Mouse (Mus musculus) urinary bladder, postnatal 4 days (tissue): ENCODE measurements around the gene Prkch.

Source experiments
- DNase-seq, 2 experiments: peaks; one replicate each; pipeline ENCODE4 v3.0.0; 2021 to 2022; ENCODE audit warnings: low spot score in 2 of 2

Prkch gene

DNA sequence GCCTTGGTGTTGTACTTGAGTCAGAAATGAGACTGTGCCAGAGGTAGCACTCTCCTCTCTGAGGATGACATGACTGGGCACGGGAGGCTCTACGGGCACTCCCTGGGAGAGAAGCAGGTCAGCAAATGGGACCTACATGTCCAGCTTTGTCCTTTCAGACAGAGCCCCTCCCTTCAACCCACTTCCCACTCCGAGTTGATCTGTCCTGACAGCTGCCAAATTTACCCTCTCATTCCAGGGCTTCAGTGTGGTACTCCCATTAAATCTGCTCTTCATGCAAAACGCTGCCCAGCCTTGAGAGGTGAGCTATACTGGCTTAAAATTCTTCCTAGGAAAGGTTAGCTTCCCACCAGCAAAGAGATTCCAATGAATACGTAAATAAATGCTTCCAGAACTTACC lies 215.1 kb downstream of the Prkch start:
- DNase-seq, result no peak

DNA sequence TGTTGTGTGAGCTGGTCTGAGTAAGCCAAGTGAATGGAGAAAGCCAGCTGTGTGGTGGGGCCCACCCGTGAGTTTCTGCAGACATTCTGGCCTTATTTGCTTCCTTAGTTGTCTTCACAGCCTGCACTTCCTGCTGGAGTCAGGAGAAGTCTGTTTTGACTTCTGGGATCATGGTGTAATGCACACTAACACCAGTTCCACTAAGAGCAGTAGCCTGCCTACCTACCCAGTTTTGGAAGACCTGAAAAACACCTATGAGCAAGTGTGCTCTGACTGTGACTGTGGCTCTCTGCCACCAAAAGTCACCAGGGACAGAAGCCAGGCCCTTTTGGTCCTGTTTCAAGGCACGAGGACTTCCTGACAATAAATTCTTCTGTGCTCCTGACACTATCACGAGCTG lies 216.3 kb downstream of the Prkch start:
- no peak for DNase-seq

DNA sequence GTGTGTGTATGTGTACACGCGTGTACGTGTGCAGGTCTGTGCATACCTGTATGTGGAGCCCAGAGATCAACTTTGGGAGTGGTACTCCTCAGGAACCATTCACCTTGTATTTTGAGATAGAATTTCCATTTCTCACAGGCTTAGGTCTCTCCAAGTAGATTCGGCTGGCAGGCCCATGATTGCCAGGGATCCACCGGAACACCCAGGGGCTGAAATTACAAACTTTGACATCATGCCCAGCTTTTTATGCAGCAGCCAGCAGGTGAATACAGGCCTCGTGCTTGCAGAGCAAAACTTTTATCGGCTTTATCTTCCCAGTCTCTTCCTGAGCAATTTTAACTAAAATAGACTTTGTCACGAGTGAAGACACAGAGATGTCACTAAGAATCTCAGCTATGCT lies 217.2 kb downstream of the Prkch start:
- no peak for DNase-seq

DNA sequence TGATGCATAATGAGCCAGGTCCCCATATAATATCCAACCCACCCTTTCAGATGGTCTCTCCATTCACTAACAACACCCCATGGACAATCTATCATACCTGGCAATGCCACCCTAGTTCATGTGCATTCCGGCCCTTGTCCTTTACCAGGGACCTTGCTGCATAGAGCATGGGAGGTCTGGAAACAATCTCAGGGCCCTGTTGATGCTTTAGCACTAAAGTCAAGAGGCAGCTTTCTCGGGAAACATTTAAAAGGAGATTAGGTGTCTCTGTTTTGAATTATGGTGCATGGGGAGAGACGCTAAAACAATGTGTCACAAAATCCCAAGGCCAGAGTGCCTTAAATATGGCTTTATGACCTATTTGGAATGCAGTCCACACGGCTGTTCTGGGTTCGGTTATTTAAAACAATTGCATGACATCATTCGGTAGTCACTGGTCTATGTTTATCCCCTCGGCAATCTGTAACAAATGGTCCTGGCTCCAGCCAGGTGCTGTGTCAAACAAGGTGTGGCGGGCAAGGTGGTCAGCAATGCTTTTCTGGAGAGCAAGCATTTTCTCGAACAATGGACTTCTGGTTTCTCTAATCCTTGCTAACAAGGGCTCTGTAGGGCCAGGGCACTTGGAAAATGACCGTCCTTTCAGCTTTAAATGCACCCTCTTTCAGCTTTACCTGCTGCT lies 217.9 kb downstream of the Prkch start:
- DNase-seq, result no peak

DNA sequence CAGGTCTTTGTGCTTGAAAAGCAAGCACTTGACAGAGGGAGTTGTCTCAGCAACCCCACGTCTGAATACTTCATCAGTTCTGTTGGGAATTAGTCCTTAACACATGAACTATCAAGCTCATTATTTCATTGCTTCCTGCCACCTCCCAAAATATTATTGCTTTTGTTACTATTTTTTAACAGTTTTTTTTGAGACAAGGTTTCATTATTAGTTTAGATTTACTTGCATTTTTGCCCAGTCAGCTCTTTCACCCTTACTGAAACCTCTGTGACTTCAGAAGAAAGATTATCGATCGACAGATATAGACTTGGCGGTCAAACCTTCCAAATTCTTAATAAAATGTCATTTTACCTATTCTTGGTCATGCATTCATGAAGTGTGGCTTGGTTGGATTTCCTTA lies 219.3 kb downstream of the Prkch start:
- DNase-seq, result no peak

DNA sequence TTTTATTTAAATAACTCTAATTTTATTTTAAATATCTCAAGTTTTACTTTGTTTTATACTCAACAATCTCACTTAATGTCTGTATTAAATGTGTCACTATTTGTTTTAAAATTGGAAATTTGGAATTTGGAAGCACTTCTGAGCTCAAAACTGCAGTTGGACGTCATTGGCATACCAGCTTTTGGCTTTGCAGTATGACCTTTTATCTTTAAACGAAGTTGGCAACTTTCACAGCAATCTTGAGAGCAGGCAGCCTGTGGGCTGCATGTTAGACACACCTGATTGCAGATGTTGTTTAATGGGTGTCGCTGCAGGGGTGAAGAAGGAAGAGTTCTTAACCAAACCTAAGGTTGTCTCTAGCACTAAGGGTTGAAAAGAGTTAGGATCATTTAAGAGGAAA lies 220.9 kb downstream of the Prkch start:
- no peak for DNase-seq

DNA sequence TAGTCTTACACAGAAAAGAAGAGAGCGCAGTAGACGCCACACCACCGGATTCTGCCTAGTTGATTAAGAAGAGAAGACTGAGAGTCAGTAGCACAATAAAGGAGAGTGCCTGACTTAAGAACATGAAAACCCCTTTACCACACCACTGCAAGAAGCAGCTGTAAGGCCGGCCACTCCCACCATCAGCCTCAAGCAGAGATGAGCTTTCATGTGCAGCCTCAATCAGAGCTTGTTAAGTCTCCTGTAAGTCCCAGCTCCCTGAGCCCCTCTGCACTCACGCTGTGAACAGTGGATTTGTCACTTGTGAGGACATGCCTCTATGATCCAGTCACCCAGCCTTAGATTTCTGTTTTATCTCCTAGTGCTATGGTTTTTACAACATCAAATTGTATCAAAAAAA lies 221.4 kb downstream of the Prkch start:
- no peak for DNase-seq

DNA sequence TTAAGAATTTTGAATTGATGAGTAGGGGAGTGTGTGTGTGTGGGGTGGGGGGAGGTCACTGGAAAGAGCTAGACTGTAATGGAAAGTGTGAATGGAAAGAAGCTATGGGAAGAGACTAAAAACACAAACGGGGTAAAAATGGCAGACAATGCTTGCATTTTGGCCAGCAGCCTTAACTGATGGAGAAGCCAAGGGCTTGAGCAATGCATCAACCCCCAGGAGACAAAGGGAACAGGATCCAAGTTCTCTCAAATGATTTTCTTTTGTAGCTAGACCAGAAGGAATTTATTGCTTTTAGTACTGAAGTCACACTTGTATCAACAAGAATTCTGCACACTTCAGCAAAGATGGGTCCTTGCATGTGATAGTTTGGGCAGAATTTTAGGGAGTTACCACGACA lies 222.6 kb downstream of the Prkch start:
- DNase-seq, result no peak

DNA sequence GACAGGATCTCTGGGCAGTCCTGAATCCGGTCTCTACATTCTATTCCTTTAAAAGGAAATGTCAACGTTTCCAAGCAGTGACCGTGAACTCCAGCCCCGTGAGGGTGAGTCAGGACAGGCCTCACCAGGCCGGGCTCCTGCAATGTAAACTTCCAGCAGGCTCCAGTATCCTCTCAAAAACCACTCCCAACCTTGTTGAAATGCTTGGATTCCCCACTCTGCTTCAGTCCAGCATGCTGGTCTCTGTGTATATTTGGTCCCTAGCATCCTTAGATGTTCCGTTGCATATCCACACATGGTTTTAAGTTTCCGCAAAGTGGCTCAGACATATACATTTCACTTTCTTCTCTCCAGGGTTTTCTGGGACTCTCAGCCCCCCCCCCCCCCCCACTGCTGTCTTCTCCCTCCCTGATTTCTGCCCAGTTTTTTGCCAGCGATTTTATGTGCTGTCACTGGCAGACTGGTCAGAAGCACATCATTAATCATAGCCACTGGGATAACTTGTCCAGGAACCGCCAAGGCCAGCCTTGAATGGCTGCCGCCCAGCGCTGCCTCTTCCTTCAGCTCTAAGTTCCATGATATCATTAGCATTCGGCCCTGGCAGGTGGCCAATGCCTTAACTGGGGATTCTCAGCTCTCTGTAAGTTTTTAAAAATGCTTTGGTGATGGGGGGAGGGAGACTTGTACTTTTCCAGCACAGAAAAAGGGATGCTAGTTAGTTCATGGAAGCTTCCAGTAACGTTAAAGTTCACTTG lies 225.6 kb downstream of the Prkch start:
- peak; percentile 77 to 84 for DNase-seq

DNA sequence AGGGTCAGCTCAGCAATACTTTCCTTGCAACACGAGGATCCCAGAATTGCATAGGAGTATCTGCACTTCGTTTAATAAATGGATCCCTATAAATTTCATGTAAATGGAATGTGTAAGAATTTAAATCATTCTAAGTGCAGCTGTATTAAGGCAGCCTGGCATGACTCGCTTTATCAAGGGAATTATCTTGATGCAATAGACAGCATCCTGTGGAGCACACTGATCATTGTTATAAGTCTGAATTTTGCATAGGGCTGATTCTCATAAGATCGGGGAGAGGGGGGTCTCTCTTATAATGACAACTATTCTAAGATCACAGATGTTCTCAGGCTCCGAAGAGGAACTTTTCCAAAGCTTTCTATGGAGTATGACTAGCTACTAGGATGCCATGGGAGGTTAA lies 226.3 kb downstream of the Prkch start:
- DNase-seq, result no peak

DNA sequence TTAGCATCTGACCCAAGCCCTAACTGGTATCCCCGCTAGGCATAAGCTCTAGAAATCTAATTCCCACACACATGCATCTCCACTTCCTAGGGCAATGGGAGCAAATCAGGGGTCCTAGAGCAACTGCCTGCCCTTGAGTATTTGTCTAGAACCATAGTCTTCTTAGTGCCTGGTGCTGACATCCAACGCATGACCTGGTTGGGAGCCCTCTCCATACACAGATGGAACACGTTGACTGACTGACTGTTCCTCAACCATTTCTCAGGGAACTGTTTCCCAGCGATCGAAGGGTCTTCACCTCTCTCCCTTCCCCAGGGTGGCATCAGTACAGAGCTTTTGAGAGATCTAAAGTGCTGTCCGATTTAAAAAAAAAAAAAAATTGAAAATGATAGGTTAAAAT lies 227.6 kb downstream of the Prkch start:
- no peak for DNase-seq

DNA sequence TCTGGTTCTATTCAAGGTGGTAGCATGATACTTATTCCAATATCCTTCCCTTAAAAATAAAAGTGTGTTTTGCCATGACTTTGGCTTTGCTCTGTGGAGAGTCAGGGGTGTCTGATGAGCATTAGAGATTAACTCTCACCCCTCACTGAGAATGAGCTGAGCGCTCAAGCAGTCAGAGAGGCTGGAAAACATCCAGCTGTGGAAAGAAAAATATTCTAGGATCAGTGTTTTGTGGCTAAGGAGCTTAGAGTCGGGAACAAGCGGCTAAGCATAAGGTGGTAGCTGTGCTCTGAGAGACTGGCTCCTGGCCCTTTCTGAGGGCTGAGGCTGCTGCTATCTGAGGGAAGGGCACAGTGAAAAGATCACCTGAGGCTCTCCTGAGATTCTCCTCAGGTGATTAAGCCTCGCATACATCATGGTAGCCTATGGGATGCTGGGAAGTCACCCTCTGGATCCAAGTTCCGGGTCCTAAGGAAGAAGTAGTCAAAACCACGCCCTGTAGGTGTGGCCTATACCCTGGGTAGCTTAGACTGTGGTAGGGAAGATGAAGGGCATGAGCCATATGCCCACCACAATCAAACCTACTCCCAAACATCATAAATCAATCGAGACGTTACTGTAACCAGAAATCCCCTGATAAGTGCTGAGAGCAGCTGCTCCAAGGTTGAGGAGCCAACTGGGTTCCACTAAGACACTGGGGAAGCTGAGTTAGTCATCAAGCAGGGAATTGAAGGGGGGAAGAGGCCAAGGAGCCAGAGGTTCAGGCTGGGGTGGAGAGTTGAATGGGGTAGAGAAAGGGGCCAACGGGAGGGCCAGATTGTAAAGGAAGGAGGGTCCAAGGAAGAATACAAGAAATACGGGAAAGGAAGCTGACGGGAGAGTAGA lies 228.7 kb downstream of the Prkch start:
- no peak for DNase-seq

DNA sequence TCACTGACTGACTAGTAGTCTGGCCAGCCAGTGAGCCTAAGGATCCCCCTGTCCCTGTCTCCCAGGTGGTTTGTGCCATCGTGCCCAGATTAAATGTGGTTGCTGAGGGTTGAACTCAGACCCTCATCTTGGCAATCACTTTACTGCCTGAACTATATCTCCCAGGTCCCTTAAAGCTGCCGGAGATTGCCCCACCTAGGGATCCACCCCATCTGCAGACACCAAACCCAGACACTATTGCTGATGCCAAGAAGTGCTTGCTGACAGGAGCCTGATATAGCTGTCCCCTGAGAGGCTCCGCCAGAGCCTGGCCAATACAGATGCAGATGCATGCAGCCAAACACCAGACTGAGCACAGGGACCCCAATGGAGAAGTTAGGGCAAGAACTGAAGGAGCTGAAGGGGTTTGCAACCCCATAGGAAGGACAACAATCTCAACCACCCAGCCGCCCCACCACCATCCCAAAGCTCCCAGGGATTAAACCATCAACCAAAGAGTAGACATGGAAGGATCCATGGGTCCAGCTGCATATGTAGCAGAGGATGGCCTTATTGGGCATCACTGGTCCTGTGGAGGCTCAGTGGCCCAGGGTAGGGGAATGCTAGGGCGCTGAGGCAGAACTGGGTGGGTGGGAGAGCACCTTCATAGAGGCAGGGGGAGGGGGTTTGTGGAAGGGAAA lies 229.6 kb downstream of the Prkch start:
- no peak for DNase-seq

DNA sequence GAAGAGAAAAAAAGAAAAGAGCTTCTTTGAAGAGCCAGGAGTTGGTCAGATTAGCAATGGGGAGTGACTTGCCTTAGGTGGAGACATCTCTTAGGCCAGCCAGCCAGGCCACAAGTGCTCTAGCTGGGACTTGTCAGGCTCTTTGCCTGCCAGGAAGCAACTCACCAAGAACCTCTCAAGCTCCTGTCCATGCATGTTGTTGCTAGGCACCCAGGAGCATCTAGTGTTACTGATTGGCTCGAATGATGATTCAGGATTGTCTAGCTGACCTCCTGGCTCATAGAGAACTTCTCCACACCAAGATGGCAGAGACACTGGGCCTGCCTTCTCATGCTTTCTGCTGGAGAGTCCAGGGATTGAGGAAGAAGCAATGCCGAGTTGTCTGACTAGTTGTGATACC lies 230.3 kb downstream of the Prkch start:
- no peak for DNase-seq

DNA sequence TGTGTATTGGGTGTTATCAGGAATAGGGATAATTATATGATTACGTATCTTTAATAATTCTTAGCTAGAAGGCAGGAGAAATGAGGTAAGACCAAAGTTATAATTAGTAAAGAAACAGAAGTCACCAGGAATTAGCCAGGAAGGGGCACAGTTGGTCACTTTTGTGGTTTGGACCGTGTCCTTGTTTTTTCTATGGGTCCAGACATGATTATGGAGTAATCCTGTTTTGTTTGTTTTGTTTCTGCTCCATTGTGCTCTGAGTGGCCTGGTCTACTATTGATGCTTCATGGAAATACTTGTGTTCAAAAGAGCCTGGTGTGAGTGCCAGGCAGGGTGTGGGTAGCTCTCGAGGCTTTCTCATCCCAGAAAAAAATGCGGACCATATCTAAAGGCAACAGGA lies 230.9 kb downstream of the Prkch start:
- DNase-seq, result no peak

DNA sequence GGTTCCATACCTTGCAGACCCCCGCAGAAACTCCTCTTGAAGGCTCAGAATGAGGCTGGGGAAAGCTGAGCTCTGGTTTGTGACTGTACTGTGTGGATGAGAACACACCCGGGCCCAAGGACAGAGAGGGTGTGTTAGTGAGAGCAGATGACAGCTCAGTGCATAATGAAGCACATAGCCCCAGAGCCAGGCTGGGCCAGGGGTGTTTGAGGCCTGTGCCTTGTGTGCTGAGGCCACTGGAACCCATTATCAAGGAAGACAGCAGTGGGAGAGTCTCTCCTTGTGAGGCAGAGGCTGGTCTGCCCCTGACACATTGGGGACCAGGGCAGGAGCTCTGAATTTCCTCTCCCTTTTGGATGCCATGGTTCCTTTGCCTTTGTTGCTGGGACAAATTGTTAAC lies 231.3 kb downstream of the Prkch start:
- no peak for DNase-seq

DNA sequence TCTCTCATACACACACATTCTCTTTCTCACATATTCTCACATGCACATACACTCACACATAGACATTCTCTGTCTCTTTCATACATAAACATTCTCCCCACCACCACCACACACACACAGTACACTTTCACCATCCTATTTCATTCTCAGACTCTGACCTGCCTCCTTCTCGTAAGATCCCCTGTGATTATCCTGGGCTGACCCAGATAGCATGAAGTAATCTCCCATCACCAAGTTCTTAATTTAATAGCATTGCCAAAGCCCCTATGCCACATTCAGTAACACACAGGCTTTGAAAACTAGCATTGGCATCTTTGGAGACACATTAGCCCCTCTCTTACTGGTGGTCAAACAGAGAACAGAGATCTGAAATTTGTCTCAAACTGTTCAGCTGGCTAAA lies 232.3 kb downstream of the Prkch start:
- DNase-seq, result no peak

DNA sequence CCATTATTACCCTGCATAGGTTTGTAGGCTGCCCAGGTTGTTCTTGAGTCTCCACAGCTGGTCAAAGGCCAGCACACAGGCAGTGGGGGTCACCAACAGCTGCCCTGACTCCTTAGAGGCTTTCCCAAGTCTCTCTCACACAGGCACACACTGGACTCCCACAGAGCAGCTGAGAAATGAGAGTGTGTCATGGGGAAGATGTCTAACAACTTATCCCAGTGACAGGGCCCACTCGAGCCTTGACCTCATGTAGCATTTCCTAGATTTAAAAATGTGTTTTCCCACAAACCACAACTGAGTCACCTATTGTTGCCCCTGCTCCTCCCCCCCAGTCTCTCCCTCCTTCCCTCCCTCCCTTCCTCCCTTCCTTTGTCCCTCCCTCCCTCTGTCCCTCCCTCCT lies 234.2 kb downstream of the Prkch start:
- DNase-seq, result no peak

DNA sequence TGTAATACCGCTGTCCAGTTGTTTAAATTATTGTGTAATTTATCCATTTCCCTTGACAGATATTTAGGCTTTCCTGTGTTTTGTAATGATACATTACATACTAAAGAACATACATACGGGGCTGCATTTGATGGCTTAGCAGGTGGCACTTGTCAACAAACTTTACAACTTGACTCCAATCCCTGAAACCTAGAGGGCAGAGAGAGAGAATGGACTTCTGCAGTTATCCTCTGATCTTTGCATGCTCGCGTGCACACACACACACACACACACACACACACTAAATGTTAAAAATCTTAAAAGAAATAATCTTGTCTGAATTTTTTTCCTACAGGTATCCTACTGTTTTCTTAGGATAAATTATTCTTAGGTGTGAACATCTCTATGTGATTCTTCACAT lies 236.6 kb downstream of the Prkch start:
- no peak for DNase-seq

DNA sequence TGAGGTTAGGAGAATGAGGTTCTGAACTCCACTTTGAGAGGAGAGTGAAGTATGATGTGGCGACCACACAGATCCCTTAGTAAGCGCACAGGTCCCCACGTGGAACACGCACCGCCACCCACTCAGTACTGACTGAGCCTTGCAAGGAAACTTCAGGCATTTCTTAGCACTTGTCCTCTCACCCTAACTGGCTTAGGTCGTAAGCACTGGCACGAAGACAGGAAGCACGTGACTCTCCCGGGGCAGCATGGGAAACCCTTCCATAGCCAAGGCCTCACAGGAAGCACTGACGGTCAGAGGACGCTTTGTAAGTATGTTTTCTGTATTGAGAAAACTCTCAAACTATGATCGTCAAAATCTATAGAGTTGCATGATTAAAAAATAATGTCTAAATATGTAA lies 237.7 kb downstream of the Prkch start:
- DNase-seq, result no peak

DNA sequence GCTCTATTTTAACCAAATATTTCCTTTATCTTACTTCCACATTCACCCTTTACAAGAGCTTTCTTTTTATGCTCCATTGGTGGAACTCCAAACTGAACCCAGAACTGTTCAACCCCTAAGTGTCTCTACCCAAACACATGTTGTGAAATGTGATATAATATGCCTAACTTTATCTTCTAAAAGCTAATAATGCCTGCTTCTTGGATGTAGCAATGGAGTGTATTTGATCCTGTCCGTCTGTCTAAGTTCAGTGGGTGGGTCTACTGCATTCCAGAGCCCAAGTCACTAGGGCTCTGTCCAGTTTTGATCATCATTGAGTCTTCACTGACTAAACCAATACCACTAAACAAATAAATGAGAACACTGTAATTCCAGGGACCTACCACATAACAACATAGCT lies 240.2 kb downstream of the Prkch start:
- no peak for DNase-seq
